Mouse (Mus musculus): ENCODE data around the gene Twnk.
"Not testable (repeated sequence)": the region's sequence is repeated elsewhere in the genome, so short reads cannot be mapped to it uniquely, and the experiment has no call there.

- not testable (repeated sequence) for TF ChIP-seq CTCF (conservative IDR thresholded peaks at IDR 0.05; ENCODE audit: low read length); POU5F1 (IDR thresholded peaks at IDR 0.05; ENCODE audit: borderline replicate concordance, low read length)
Observed at GRCm38 (mm10) chr19:45038198-45038597, 32.7 kb downstream of the Twnk start.

All from E14TG2a.4 (cell line).